Mouse (Mus musculus) forebrain, embryonic 11.5 days (tissue): ENCODE data around the gene Ntn5. TPM values are rescaled to one million over a fixed set of nuclear protein-coding genes. Genes with fewer than 3 reads are reported as not detected.

Experiments
- ATAC-seq: fragments of 200-750 bp; cut with Nextera tagmentation; replicated peaks from 2 replicates; pipeline ENCODE4 v1.8.0; 2017; ENCODE audit warnings: moderate TSS enrichment; ENCODE audit not compliant: low FRiP score
- DNase-seq: peaks from one replicate; pipeline ENCODE4 v3.0.0-alpha.2; 2017; ENCODE audit warnings: low spot score
- H3K27ac ChIP-seq: fragments of 300-500 bp; sonication (generic); 2 replicates; pipeline ENCODE4 v1.5.1; 2014; ENCODE audit warnings: low read depth, low read length
- H3K27me3 ChIP-seq: fragments of 300-500 bp; sonication (generic); 2 replicates; pipeline ENCODE4 v1.6.1; 2014; ENCODE audit warnings: mild to moderate bottlenecking, low read length, mixed read lengths; ENCODE audit not compliant: control insufficient read depth, insufficient read depth
- H3K36me3 ChIP-seq: fragments of 300-500 bp; sonication (generic); 2 replicates; pipeline ENCODE4 v1.6.1; 2014; ENCODE audit warnings: mild to moderate bottlenecking, low read length, moderate library complexity, mixed read lengths; ENCODE audit not compliant: control insufficient read depth, insufficient read depth
- H3K4me1 ChIP-seq: fragments of 300-500 bp; sonication (generic); replicated peaks from 2 replicates; pipeline ENCODE4 v1.6.1; 2014; ENCODE audit warnings: low read length, mixed read lengths; ENCODE audit not compliant: control insufficient read depth, insufficient read depth
- H3K4me2 ChIP-seq: fragments of 300-500 bp; sonication (generic); 2 replicates; pipeline ENCODE4 v1.6.1; 2014; ENCODE audit warnings: low read depth, mild to moderate bottlenecking, low read length, moderate library complexity, mixed read lengths; ENCODE audit not compliant: severe bottlenecking
- H3K4me3 ChIP-seq: fragments of 300-500 bp; sonication (generic); 2 replicates; pipeline ENCODE4 v1.5.1; 2014; ENCODE audit warnings: low read depth, low read length
- H3K9ac ChIP-seq: fragments of 300-500 bp; sonication (generic); 2 replicates; pipeline ENCODE4 v1.6.1; 2014; ENCODE audit warnings: low read length
- H3K9me3 ChIP-seq: fragments of 300-500 bp; sonication (generic); 2 replicates; pipeline ENCODE4 v1.6.1; 2016; ENCODE audit warnings: low read length, mixed read lengths; ENCODE audit not compliant: control insufficient read depth
- WGBS: fragments of 180-500 bp; shearing (Covaris S2); extraction: QIAGEN DNeasy Blood & Tissue Kit; methylation state at CpG from one replicate; pipeline ENCODE4 v1.1.7; 2014; 5-methylcytosine and 5-hydroxymethylcytosine counted together
- polyA plus RNA-seq: library from polyadenylated mRNA; unstranded; fragments of >200 nt; fragmentation: Nextera tagmentation; extraction: Ambion mirVana; gene quantifications from 2 replicates; pipeline ENCODE4 v1.2.1, GENCODE M21; 2014

Gene Ntn5
- polyA plus RNA-seq, 1 experiment from 2014 or later, result 0.41 TPM

DNA sequence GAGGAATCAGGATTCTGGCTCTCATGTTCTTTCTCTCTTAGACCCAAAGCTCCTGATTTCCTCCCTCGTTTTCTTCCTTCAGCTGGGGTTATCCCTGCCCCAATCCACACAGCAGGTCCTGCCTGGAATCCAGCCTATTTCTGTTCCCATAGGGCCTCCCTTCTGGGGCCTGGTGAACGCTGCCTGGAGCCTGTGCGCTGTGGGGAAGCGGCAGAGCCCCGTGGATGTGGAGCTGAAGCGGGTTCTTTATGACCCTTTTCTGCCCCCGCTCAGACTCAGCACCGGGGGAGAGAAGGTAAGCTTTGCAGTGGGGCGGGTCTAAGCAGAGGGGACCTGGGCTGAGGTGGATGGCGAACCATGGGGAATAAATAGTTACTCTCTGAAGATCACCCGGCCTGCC is 17.2 kb downstream of the Ntn5 start:
- WGBS, result 28% methylated on average over 11 of the region's 11 CpGs
- Histone ChIP-seq H3K4me1 (peaks cover 17% of the 10 kb centered on the region), H3K4me3 (no peak overlapping the region), H3K27me3 (peaks cover 20% of the 10 kb centered on the region), H3K36me3 (no peaks in the 10 kb centered on the region), H3K9me3 (no peaks in the 10 kb centered on the region), H3K4me2 (peak overlapping the region; percentile 3; the same call in 1 of the 2 replicates), H3K9ac (peak overlapping the region; percentile 4; the same call in 1 of the 2 replicates), H3K27ac (no peak overlapping the region)
- ATAC-seq (no peak), DNase-seq (peak; percentile 56)

DNA sequence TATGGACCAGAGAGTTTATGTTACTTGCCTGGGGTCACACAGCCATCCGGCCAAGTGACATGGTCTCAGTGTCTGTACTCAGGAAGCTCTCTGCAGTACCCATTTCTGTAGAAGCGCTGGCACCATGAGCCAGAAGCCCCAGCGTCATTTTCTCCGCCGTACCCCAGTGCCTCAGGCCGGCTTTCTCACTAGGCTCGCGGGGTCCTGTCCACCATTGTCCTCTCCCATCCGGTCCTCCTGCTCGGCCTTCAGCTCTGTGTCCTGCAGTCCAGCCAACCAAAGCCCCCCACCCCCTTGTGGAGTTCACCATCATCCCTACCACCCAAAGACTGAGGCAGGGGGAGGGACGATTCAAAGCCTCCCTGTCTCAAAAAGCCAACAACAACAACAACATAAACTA is 17.8 kb downstream of the Ntn5 start:
- no peaks in the 10 kb centered on the region for H3K9me3 ChIP-seq
- ATAC-seq (no peak), DNase-seq (peak; percentile 47)
- peaks cover 22% of the 10 kb centered on the region for H3K4me1 ChIP-seq
- peaks cover 20% of the 10 kb centered on the region for H3K27me3 ChIP-seq
- no peaks in the 10 kb centered on the region for H3K36me3 ChIP-seq
- H3K4me2 ChIP-seq, result no peak overlapping the region
- WGBS, result 83% methylated on average over 11 of the region's 11 CpGs
- no peak overlapping the region for H3K27ac ChIP-seq
- no peak overlapping the region for H3K4me3 ChIP-seq
- H3K9ac ChIP-seq, result no peak overlapping the region

- H3K4me2 ChIP-seq, result no peak overlapping the region
- no peak for ATAC-seq
- peaks cover 20% of the 10 kb centered on the region for H3K27me3 ChIP-seq
- H3K9me3 ChIP-seq, result no peaks in the 10 kb centered on the region
- no peak overlapping the region for H3K4me3 ChIP-seq
- peaks cover 23% of the 10 kb centered on the region for H3K4me1 ChIP-seq
- H3K9ac ChIP-seq, result no peak overlapping the region
- H3K27ac ChIP-seq, result no peak overlapping the region
- 93% methylated on average over 11 of the region's 11 CpGs for WGBS
- H3K36me3 ChIP-seq, result no peaks in the 10 kb centered on the region
- DNase-seq, result no peak
Measured at GRCm38 (mm10) chr7:45702316-45702715, 18.5 kb downstream of the Ntn5 start.

GRCm38 (mm10) chr7:45702809-45703520 is 19.1 kb downstream of the Ntn5 start:
- Histone ChIP-seq H3K4me3 (no peak overlapping the region), H3K9me3 (no peaks in the 10 kb centered on the region), H3K27me3 (peaks cover 20% of the 10 kb centered on the region), H3K4me1 (peaks cover 28% of the 10 kb centered on the region), H3K36me3 (no peaks in the 10 kb centered on the region), H3K4me2 (no peak overlapping the region), H3K9ac (no peak overlapping the region), H3K27ac (no peak overlapping the region)
- DNase-seq (no peak), ATAC-seq (no peak)
- 88% methylated on average over 17 of the region's 17 CpGs for WGBS

DNA sequence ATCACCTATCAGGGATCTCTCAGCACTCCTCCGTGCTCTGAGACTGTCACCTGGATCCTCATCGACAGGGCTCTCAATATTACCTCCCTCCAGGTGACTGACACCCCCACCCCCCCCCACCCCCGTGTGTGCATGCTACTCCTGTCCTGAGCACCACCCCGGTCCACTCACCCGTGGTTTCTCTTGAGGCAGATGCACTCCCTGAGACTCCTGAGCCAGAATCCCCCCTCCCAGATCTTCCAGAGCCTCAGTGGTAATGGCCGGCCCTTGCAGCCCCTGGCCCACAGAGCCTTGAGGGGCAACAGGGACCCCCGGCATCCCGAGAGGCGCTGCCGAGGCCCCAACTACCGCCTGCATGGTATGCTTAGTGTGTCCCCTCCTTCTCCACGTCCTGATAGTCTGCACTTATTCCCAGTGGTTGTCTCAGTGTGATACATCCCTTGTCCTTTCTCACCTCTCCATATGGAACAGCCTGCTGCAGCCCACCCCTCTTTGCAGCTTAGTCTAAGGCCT is 19.8 kb downstream of the Ntn5 start:
- H3K27ac ChIP-seq, result peak overlapping the region; percentile 71; the same call in 1 of the 2 replicates
- no peaks in the 10 kb centered on the region for H3K9me3 ChIP-seq
- peak overlapping the region; percentile 52 for H3K4me3 ChIP-seq
- ATAC-seq (no peak), DNase-seq (no peak)
- no peaks in the 10 kb centered on the region for H3K36me3 ChIP-seq
- peak overlapping the region; percentile 49 for H3K9ac ChIP-seq
- whole genome bisulfite sequencing, result 40% methylated on average over 12 of the region's 12 CpGs
- H3K4me1 ChIP-seq, result peaks cover 32% of the 10 kb centered on the region
- H3K27me3 ChIP-seq, result peaks cover 19% of the 10 kb centered on the region
- H3K4me2 ChIP-seq, result peak overlapping the region; percentile 98

- H3K4me3 ChIP-seq, result peak overlapping the region; percentile 52
- no peaks in the 10 kb centered on the region for H3K9me3 ChIP-seq
Measured at GRCm38 (mm10) chr7:45704046-45704559, 20.3 kb downstream of the Ntn5 start.

GRCm38 (mm10) chr7:45704730-45705442 is 21.1 kb downstream of the Ntn5 start, which contains the start of gene Dbp:
TSS of gene Dbp (plus strand) at chr7:45705088.
- Histone ChIP-seq H3K27me3 (peaks cover 6% of the 10 kb centered on the region), H3K4me1 (peaks cover 32% of the 10 kb centered on the region), H3K9ac (peak within 1 kb of the TSS; percentile 49), H3K4me3 (peak within 1 kb of the TSS; percentile 52), H3K36me3 (no peaks in the 10 kb centered on the region), H3K27ac (peak within 1 kb of the TSS; percentile 71), H3K9me3 (no peaks in the 10 kb centered on the region), H3K4me2 (peak within 1 kb of the TSS; percentile 98)
- ATAC-seq, result peak; percentile 85
- DNase-seq, result peak; percentile 99
- under 1% methylated on average over 36 of the region's 36 CpGs for WGBS

More at GRCm38 (mm10) chr7:45704046-45704559, 20.3 kb downstream of the Ntn5 start:
- Histone ChIP-seq H3K27me3 (peaks cover 14% of the 10 kb centered on the region), H3K27ac (peak overlapping the region; percentile 71), H3K4me1 (peaks cover 32% of the 10 kb centered on the region), H3K4me2 (peak overlapping the region; percentile 98), H3K36me3 (no peaks in the 10 kb centered on the region), H3K9ac (peak overlapping the region; percentile 49)
- DNase-seq (peak; percentile 72), ATAC-seq (peak; percentile 34)
- WGBS, result under 1% methylated on average over 13 of the region's 13 CpGs

DNA sequence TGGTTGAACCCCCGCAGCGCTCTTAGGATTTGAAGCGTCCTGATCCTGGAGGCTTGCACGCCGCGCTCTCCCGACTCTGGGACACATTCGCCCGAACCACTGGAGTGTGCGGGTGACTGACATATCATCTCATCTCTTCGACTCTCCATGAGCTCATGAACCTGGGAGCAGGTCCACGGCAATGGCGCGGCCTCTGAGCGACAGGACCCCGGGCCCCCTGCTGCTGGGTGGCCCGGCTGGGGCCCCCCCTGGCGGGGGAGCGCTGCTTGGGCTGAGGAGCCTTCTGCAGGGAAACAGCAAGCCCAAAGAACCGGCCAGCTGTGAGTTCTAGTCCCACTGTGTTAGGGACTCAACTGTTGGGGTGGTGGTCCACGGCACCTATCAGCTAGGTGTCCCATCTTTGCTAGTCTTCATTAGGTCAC is 21.6 kb downstream of the Ntn5 start:
- Histone ChIP-seq H3K4me2 (peak overlapping the region; percentile 98), H3K27ac (peak overlapping the region; percentile 9; the same call in 1 of the 2 replicates), H3K4me1 (peaks cover 28% of the 10 kb centered on the region), H3K4me3 (peak overlapping the region; percentile 52), H3K27me3 (peaks cover 2% of the 10 kb centered on the region; the same call in 1 of the 2 replicates), H3K36me3 (peaks cover 2% of the 10 kb centered on the region; the same call in 1 of the 2 replicates), H3K9ac (peak overlapping the region; percentile 47; the same call in 1 of the 2 replicates), H3K9me3 (no peaks in the 10 kb centered on the region)
- under 1% methylated on average over 21 of the region's 21 CpGs for WGBS
- peak; percentile 76 for DNase-seq
- ATAC-seq, result no peak
